Mouse (Mus musculus): Measurements from ENCODE around the gene Ube2l3. TPM values are rescaled to one million over a fixed set of nuclear protein-coding genes. Genes with fewer than 3 reads are reported as not detected.

The Ube2l3 gene
- polyA plus RNA-seq, 1 experiment from 2014 or later: 276 TPM

- no peaks in the 10 kb centered on the region for H3K36me3 ChIP-seq (ENCODE audit: control insufficient read depth, insufficient read depth, low read length)
- H3K27ac ChIP-seq (replicated peaks in 1 of 2; ENCODE audit: control insufficient read depth in 1 of 2, insufficient read depth in 1 of 2, low read depth in 2 of 2, low read length in 2 of 2): no peak overlapping the region
- H3K9me3 ChIP-seq (ENCODE audit: control insufficient read depth, low read length): no peaks in the 10 kb centered on the region
- H3K9ac ChIP-seq (ENCODE audit: low read length): no peak overlapping the region
- H3K27me3 ChIP-seq (ENCODE audit: control insufficient read depth, insufficient read depth, low read length): no peaks in the 10 kb centered on the region
- ATAC-seq (ENCODE audit: insufficient number of reproducible peaks, insufficient read depth, low FRiP score, low read depth): no peak
- H3K4me3 ChIP-seq (ENCODE audit: control insufficient read depth in 1 of 2, insufficient read depth in 1 of 2, low read depth in 1 of 2, low read length in 2 of 2): no peak overlapping the region
- H3K4me1 ChIP-seq (ENCODE audit: control insufficient read depth in 2 of 2, insufficient read depth in 2 of 2, low read length in 2 of 2): peaks cover 0 to 6% of the 10 kb centered on the region in 2 experiments; a peak in 3 of 4 replicates
- WGBS: 77% methylated on average over 15 of the region's 15 CpGs
- H3K4me2 ChIP-seq (ENCODE audit: low read length): no peak overlapping the region
Measured at GRCm38 (mm10) chr16:17137355-17137754, 65.1 kb downstream of the Ube2l3 start.

- WGBS: 41% methylated on average over 7 of the region's 7 CpGs
- Histone ChIP-seq H3K9ac (ENCODE audit: low read length) (peak overlapping the region; percentile 73), H3K4me1 (ENCODE audit: control insufficient read depth in 2 of 2, insufficient read depth in 2 of 2, low read length in 2 of 2) (peaks cover 2 to 12% of the 10 kb centered on the region in 2 experiments; a peak in 3 of 4 replicates), H3K4me3 (ENCODE audit: control insufficient read depth in 1 of 2, insufficient read depth in 1 of 2, low read depth in 1 of 2, low read length in 2 of 2) (peak overlapping the region in 1 of 2 experiments; percentile 85; a peak in 2 of 4 replicates), H3K36me3 (ENCODE audit: control insufficient read depth, insufficient read depth, low read length) (no peaks in the 10 kb centered on the region), H3K4me2 (ENCODE audit: low read length) (peak overlapping the region; percentile 96), H3K27me3 (ENCODE audit: control insufficient read depth, insufficient read depth, low read length) (no peaks in the 10 kb centered on the region), H3K27ac (replicated peaks in 1 of 2; ENCODE audit: control insufficient read depth in 1 of 2, insufficient read depth in 1 of 2, low read depth in 2 of 2, low read length in 2 of 2) (no peak overlapping the region; a peak in 1 of 4 replicates), H3K9me3 (ENCODE audit: control insufficient read depth, low read length) (no peaks in the 10 kb centered on the region)
- no peak for ATAC-seq (ENCODE audit: insufficient number of reproducible peaks, insufficient read depth, low FRiP score, low read depth)
Measured at GRCm38 (mm10) chr16:17132906-17133200, 69.6 kb downstream of the Ube2l3 start.

GRCm38 (mm10) chr16:17132089-17132905 is 70.2 kb downstream of the Ube2l3 start, which contains the start of gene Sdf2l1:
Sdf2l1 (minus strand) TSS chr16:17132383.
- Histone ChIP-seq H3K4me1 (ENCODE audit: control insufficient read depth in 2 of 2, insufficient read depth in 2 of 2, low read length in 2 of 2) (peaks cover 2 to 12% of the 10 kb centered on the region in 2 experiments; a peak in 3 of 4 replicates), H3K27ac (replicated peaks in 1 of 2; ENCODE audit: control insufficient read depth in 1 of 2, insufficient read depth in 1 of 2, low read depth in 2 of 2, low read length in 2 of 2) (peak within 1 kb of the TSS; percentile 23 to 55; a peak in 2 of 4 replicates), H3K4me2 (ENCODE audit: low read length) (peak within 1 kb of the TSS; percentile 96), H3K9ac (ENCODE audit: low read length) (peak within 1 kb of the TSS; percentile 77), H3K27me3 (ENCODE audit: control insufficient read depth, insufficient read depth, low read length) (no peaks in the 10 kb centered on the region), H3K9me3 (ENCODE audit: control insufficient read depth, low read length) (no peaks in the 10 kb centered on the region), H3K4me3 (ENCODE audit: control insufficient read depth in 1 of 2, insufficient read depth in 1 of 2, low read depth in 1 of 2, low read length in 2 of 2) (peak within 1 kb of the TSS; percentile 81 to 85), H3K36me3 (ENCODE audit: control insufficient read depth, insufficient read depth, low read length) (no peaks in the 10 kb centered on the region)
- under 1% methylated on average over 47 of the region's 47 CpGs for WGBS
- ATAC-seq (ENCODE audit: insufficient number of reproducible peaks, insufficient read depth, low FRiP score, low read depth): peak; percentile 96

GRCm38 (mm10) chr16:17131191-17132088 is 71.0 kb downstream of the Ube2l3 start:
- peak overlapping the region; percentile 96 for H3K4me2 ChIP-seq (ENCODE audit: low read length)
- WGBS: 4% methylated on average over 43 of the region's 43 CpGs

GRCm38 (mm10) chr16:17127292-17127691 is 75.2 kb downstream of the Ube2l3 start:
- no peak overlapping the region for H3K27ac ChIP-seq (replicated peaks in 1 of 2; ENCODE audit: control insufficient read depth in 1 of 2, insufficient read depth in 1 of 2, low read depth in 2 of 2, low read length in 2 of 2)
- H3K36me3 ChIP-seq (ENCODE audit: control insufficient read depth, insufficient read depth, low read length): peaks cover 10% of the 10 kb centered on the region
- no peak overlapping the region for H3K9ac ChIP-seq (ENCODE audit: low read length)
- H3K4me3 ChIP-seq (ENCODE audit: control insufficient read depth in 1 of 2, insufficient read depth in 1 of 2, low read depth in 1 of 2, low read length in 2 of 2): no peak overlapping the region
- no peaks in the 10 kb centered on the region for H3K27me3 ChIP-seq (ENCODE audit: control insufficient read depth, insufficient read depth, low read length)
- H3K4me1 ChIP-seq (ENCODE audit: control insufficient read depth in 2 of 2, insufficient read depth in 2 of 2, low read length in 2 of 2): peaks cover 12 to 22% of the 10 kb centered on the region in 2 experiments
- H3K4me2 ChIP-seq (ENCODE audit: low read length): no peak overlapping the region
- no peaks in the 10 kb centered on the region for H3K9me3 ChIP-seq (ENCODE audit: control insufficient read depth, low read length)
- no peak for ATAC-seq (ENCODE audit: insufficient number of reproducible peaks, insufficient read depth, low FRiP score, low read depth)
- WGBS: 100% methylated on average over 1 of the region's 1 CpGs

More at GRCm38 (mm10) chr16:17131191-17132088, 71.0 kb downstream of the Ube2l3 start:
- Histone ChIP-seq H3K9ac (ENCODE audit: low read length) (peak overlapping the region; percentile 77), H3K27ac (replicated peaks in 1 of 2; ENCODE audit: control insufficient read depth in 1 of 2, insufficient read depth in 1 of 2, low read depth in 2 of 2, low read length in 2 of 2) (peak overlapping the region in 1 of 2 experiments; percentile 55; a peak in 1 of 4 replicates), H3K27me3 (ENCODE audit: control insufficient read depth, insufficient read depth, low read length) (no peaks in the 10 kb centered on the region), H3K4me3 (ENCODE audit: control insufficient read depth in 1 of 2, insufficient read depth in 1 of 2, low read depth in 1 of 2, low read length in 2 of 2) (peak overlapping the region; percentile 81 to 85), H3K36me3 (ENCODE audit: control insufficient read depth, insufficient read depth, low read length) (no peaks in the 10 kb centered on the region), H3K4me1 (ENCODE audit: control insufficient read depth in 2 of 2, insufficient read depth in 2 of 2, low read length in 2 of 2) (peaks cover 2 to 12% of the 10 kb centered on the region in 2 experiments; a peak in 3 of 4 replicates), H3K9me3 (ENCODE audit: control insufficient read depth, low read length) (no peaks in the 10 kb centered on the region)
- ATAC-seq (ENCODE audit: insufficient number of reproducible peaks, insufficient read depth, low FRiP score, low read depth): no peak; the same call in 1 of the 2 replicates

- peaks cover 26% of the 10 kb centered on the region for H3K36me3 ChIP-seq (ENCODE audit: control insufficient read depth, insufficient read depth, low read length)
- H3K9me3 ChIP-seq (ENCODE audit: control insufficient read depth, low read length): no peaks in the 10 kb centered on the region
- peak within 1 kb of the TSS; percentile 39 to 46 for H3K27ac ChIP-seq (replicated peaks in 1 of 2; ENCODE audit: control insufficient read depth in 1 of 2, insufficient read depth in 1 of 2, low read depth in 2 of 2, low read length in 2 of 2)
- H3K4me1 ChIP-seq (ENCODE audit: control insufficient read depth in 2 of 2, insufficient read depth in 2 of 2, low read length in 2 of 2): peaks cover 10 to 16% of the 10 kb centered on the region in 2 experiments
- peak within 1 kb of the TSS; percentile 83 for H3K4me2 ChIP-seq (ENCODE audit: low read length)
- peak; percentile 79 for ATAC-seq (ENCODE audit: insufficient number of reproducible peaks, insufficient read depth, low FRiP score, low read depth)
- no peaks in the 10 kb centered on the region for H3K27me3 ChIP-seq (ENCODE audit: control insufficient read depth, insufficient read depth, low read length)
- peak within 1 kb of the TSS; percentile 51 to 60 for H3K4me3 ChIP-seq (ENCODE audit: control insufficient read depth in 1 of 2, insufficient read depth in 1 of 2, low read depth in 1 of 2, low read length in 2 of 2)
- H3K9ac ChIP-seq (ENCODE audit: low read length): peak within 1 kb of the TSS; percentile 72
- under 1% methylated on average over 25 of the region's 25 CpGs for WGBS
Measured at GRCm38 (mm10) chr16:17124871-17125520, 77.5 kb downstream of the Ube2l3 start, which contains the start of gene 2610318N02Rik. 2610318N02Rik (minus strand) TSS chr16:17125167.

Data from heart, embryonic 14.5 days (tissue).